Mouse (Mus musculus) liver, adult 2 months (tissue): ENCODE measurements around the gene Gm20883. TPM values are rescaled to one million over a fixed set of nuclear protein-coding genes. Genes with fewer than 3 reads are reported as not detected.
"Not testable (repeated sequence)": the region's sequence is repeated elsewhere in the genome, so short reads cannot be mapped to it uniquely, and the experiment has no call there.

ENCODE experiments used
- DNase-seq: peaks from one replicate; pipeline ENCODE4 v3.0.0-alpha.2; 2011; ENCODE audit warnings: low read depth, low spot score; ENCODE audit errors: extremely low read depth
- H3K27ac ChIP-seq: fragments of 200-500 bp; replicated peaks from 2 replicates; pipeline ENCODE4 v1.5.1; 2012; ENCODE audit warnings: low read depth, mild to moderate bottlenecking, control low read depth, inconsistent platforms, low read length; ENCODE audit not compliant: insufficient read depth
- H3K27me3 ChIP-seq: fragments of 200-500 bp; 2 replicates; pipeline ENCODE4 v1.6.1; 2012; ENCODE audit warnings: mild to moderate bottlenecking, moderate library complexity, low read length, inconsistent platforms; ENCODE audit not compliant: control insufficient read depth, insufficient read depth
- H3K36me3 ChIP-seq: fragments of 200-500 bp; 2 replicates; pipeline ENCODE4 v1.6.1; 2012; ENCODE audit warnings: low read length, inconsistent platforms; ENCODE audit not compliant: control insufficient read depth, insufficient read depth
- H3K4me1 ChIP-seq: fragments of 200-500 bp; 2 replicates; pipeline ENCODE4 v1.6.1; 2011; ENCODE audit warnings: low read length; ENCODE audit not compliant: control insufficient read depth, insufficient read depth
- H3K4me3 ChIP-seq: fragments of 200-500 bp; 2 replicates; pipeline ENCODE4 v1.5.1; 2011; ENCODE audit warnings: low read depth, mild to moderate bottlenecking, control low read depth, low read length, moderate library complexity; ENCODE audit not compliant: insufficient read depth
- H3K79me2 ChIP-seq: fragments of 200-500 bp; 2 replicates; pipeline ENCODE4 v1.6.1; 2012; ENCODE audit warnings: inconsistent platforms, mild to moderate bottlenecking, low read length, moderate library complexity; ENCODE audit not compliant: control insufficient read depth, insufficient read depth
- H3K9ac ChIP-seq: fragments of 200-500 bp; 2 replicates; pipeline ENCODE4 v1.6.1; 2012; ENCODE audit warnings: low read depth, mild to moderate bottlenecking, control low read depth, inconsistent platforms, low read length
- WGBS: fragments of 180-500 bp; shearing (Covaris S2); methylation state at CpG from one replicate; pipeline ENCODE4 v1.1.7; 2018; 5-methylcytosine and 5-hydroxymethylcytosine counted together
- polyA plus RNA-seq: library from polyadenylated mRNA; depleted of rRNA; stranded (reverse); fragments of >200 nt; gene quantifications from 2 replicates; pipeline ENCODE4 v1.2.3, GENCODE M21; 2012; rRNA removed
- total RNA-seq: library from RNA; depleted of rRNA; stranded (reverse); fragments of >200 nt; gene quantifications from 2 replicates; pipeline ENCODE4 v1.2.3, GENCODE M21; 2014; rRNA removed

The Gm20883 gene
- total RNA-seq (not detected in 2 replicates), polyA plus RNA-seq (not detected in 2 replicates)

DNA sequence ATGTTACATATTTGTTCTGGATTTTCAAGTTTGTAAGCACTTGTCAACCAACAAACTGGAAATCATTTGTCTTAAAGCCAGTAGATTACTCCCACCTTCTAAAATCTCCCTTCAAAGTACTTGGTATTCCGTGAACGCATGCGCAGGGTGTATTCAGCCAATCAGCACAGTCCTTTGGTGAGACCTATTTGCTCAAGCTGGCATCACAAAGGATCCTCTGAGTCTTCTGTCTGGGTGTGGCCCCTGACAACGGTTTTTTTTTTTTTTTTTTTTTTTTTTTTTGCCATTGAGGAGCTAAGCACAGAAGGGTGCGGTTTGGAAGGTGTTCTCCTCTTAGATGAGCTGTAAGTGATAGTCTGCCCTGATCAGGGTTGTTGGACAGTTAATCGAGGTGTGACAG is at the start of gene Gm20883:
Gm20883 (plus strand) TSS at position 301 of the 400 bp plus-strand sequence.
- not testable (repeated sequence) for H3K79me2 ChIP-seq, H3K4me1 ChIP-seq, DNase-seq, H3K27me3 ChIP-seq, H3K9ac ChIP-seq, H3K27ac ChIP-seq, H3K4me3 ChIP-seq, H3K36me3 ChIP-seq
- whole genome bisulfite sequencing, result no CpG with 5 or more reads among the region's 6 CpGs
